Mouse (Mus musculus): ENCODE results near the gene Csad. TPM values are rescaled to one million over a fixed set of nuclear protein-coding genes. Genes with fewer than 3 reads are reported as not detected.

The Csad gene
- polyA plus RNA-seq, 1 experiment from 2014 or later = 27.9 TPM

DNA sequence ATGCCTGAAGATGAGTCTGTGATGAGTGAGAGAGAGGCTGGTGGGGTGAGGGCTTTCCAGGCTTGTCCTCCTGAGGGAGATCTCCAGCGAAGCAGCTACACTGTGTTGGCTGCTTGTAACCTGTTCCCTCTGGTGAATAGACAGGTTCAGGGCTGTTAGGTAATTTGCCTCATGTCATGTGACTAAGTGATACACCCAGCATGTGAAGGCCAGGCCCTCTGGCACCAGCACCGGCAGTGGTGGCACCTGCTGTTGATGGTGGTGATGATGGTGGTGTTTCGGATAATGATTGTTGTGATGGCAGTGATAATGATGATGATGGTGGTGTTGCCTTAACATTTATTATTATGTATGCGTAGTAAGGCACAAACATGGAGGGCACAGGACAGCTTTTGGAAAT is 6.3 kb upstream of the Csad start:
- Histone ChIP-seq H3K4me1 (replicated peaks; ENCODE audit: control insufficient read depth, insufficient read depth, low read length) (no peaks in the 10 kb centered on the region), H3K27me3 (ENCODE audit: control insufficient read depth, insufficient read depth, low read length) (no peaks in the 10 kb centered on the region), H3K9me3 (ENCODE audit: control insufficient read depth, low read length) (no peaks in the 10 kb centered on the region), H3K9ac (ENCODE audit: low read depth, low read length) (no peak overlapping the region), H3K4me2 (replicated peaks; ENCODE audit: low read depth, low read length) (no peak overlapping the region), H3K4me3 (ENCODE audit: low read depth, low read length) (no peak overlapping the region), H3K36me3 (ENCODE audit: control insufficient read depth, insufficient read depth, low read length) (peaks cover 15% of the 10 kb centered on the region), H3K27ac (ENCODE audit: low read depth, low read length) (no peak overlapping the region)
- 96% methylated on average over 4 of the region's 4 CpGs for WGBS
- ATAC-seq (ENCODE audit: low FRiP score) (no peak), DNase-seq (ENCODE audit: low spot score) (no peak)

DNA sequence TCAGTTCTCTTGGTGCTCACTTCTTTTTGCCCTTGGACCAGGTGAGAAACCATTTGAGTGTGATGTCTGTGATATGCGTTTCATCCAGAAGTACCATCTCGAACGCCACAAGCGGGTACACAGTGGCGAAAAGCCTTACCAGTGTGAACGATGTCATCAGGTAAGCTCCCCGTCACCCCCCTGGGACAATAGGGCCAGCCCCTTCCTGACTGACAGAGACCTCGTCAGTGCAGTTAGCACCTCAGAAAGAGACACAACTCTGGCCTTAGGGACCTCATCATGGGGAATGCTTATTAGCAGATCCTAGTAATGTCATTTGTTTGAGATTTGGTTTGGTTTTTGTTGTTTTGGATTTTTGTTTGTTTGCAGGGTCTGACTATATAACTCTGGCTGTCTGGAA is 4.6 kb upstream of the Csad start:
- H3K4me1 ChIP-seq (replicated peaks; ENCODE audit: control insufficient read depth, insufficient read depth, low read length) = peaks cover 8% of the 10 kb centered on the region
- no peak overlapping the region for H3K4me3 ChIP-seq (ENCODE audit: low read depth, low read length)
- no peak overlapping the region for H3K9ac ChIP-seq (ENCODE audit: low read depth, low read length)
- H3K4me2 ChIP-seq (replicated peaks; ENCODE audit: low read depth, low read length) = no peak overlapping the region
- no peak for DNase-seq (ENCODE audit: low spot score)
- 95% methylated on average over 8 of the region's 8 CpGs for WGBS
- H3K27me3 ChIP-seq (ENCODE audit: control insufficient read depth, insufficient read depth, low read length) = no peaks in the 10 kb centered on the region
- ATAC-seq (ENCODE audit: low FRiP score) = no peak
- peaks cover 15% of the 10 kb centered on the region for H3K36me3 ChIP-seq (ENCODE audit: control insufficient read depth, insufficient read depth, low read length)
- H3K27ac ChIP-seq (ENCODE audit: low read depth, low read length) = no peak overlapping the region
- no peaks in the 10 kb centered on the region for H3K9me3 ChIP-seq (ENCODE audit: control insufficient read depth, low read length)

DNA sequence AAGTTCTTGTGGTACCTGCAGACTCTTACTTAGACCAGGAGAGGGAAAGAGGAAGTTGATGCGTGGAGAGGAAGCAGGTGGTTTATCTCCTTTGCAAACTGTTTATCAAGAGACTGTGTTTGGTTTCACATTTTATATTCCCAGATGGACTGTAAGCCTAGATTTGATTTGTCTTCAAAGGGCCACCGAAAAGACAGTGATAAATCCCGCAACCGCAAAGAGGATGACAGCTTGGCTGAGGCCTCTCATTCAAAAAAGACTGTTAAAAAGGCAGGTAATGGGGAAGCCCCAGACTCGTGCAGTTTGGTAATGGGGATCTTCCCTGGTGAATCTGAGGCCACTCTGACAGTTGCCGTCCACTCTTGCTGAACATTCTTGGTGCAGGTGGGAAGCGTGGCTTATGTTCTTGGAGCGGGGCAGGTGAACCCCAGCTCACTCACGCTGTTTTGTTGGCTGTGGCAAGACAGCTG is 3.6 kb upstream of the Csad start:
- Histone ChIP-seq H3K9ac (ENCODE audit: low read depth, low read length) (no peak overlapping the region), H3K27ac (ENCODE audit: low read depth, low read length) (no peak overlapping the region), H3K4me2 (replicated peaks; ENCODE audit: low read depth, low read length) (no peak overlapping the region), H3K36me3 (ENCODE audit: control insufficient read depth, insufficient read depth, low read length) (peaks cover 15% of the 10 kb centered on the region), H3K27me3 (ENCODE audit: control insufficient read depth, insufficient read depth, low read length) (no peaks in the 10 kb centered on the region), H3K4me1 (replicated peaks; ENCODE audit: control insufficient read depth, insufficient read depth, low read length) (peaks cover 8% of the 10 kb centered on the region), H3K9me3 (ENCODE audit: control insufficient read depth, low read length) (no peaks in the 10 kb centered on the region), H3K4me3 (ENCODE audit: low read depth, low read length) (no peak overlapping the region)
- 95% methylated on average over 9 of the region's 9 CpGs for WGBS
- ATAC-seq (ENCODE audit: low FRiP score) (no peak), DNase-seq (ENCODE audit: low spot score) (no peak)

DNA sequence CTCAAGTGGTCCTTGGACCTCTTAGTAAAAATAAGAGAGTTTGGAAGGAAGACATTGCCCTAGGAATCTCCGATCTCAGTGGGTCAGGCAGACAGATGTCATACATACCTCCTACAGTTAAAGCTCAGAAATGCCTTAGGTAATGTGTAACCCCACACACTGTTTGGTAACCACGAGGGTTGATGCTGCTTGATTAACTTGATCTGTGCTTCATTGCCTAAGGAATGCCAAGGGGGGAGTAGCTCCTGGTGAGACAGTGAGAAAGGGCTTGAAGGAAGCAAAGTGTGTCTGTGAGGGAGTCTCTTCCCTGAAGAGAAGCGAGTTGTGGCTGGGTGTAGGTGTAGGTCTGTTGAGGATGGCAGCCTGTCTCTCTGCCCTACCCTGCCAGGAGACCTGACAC is 2.8 kb upstream of the Csad start:
- H3K9me3 ChIP-seq (ENCODE audit: control insufficient read depth, low read length) = no peaks in the 10 kb centered on the region
- H3K36me3 ChIP-seq (ENCODE audit: control insufficient read depth, insufficient read depth, low read length) = peaks cover 12% of the 10 kb centered on the region
- no peak for ATAC-seq (ENCODE audit: low FRiP score)
- H3K27me3 ChIP-seq (ENCODE audit: control insufficient read depth, insufficient read depth, low read length) = no peaks in the 10 kb centered on the region
- DNase-seq (ENCODE audit: low spot score) = no peak
- H3K4me1 ChIP-seq (replicated peaks; ENCODE audit: control insufficient read depth, insufficient read depth, low read length) = peaks cover 8% of the 10 kb centered on the region
- H3K4me3 ChIP-seq (ENCODE audit: low read depth, low read length) = no peak overlapping the region
- no peak overlapping the region for H3K27ac ChIP-seq (ENCODE audit: low read depth, low read length)
- H3K9ac ChIP-seq (ENCODE audit: low read depth, low read length) = no peak overlapping the region
- H3K4me2 ChIP-seq (replicated peaks; ENCODE audit: low read depth, low read length) = no peak overlapping the region
- WGBS = 86% methylated on average over 3 of the region's 3 CpGs

DNA sequence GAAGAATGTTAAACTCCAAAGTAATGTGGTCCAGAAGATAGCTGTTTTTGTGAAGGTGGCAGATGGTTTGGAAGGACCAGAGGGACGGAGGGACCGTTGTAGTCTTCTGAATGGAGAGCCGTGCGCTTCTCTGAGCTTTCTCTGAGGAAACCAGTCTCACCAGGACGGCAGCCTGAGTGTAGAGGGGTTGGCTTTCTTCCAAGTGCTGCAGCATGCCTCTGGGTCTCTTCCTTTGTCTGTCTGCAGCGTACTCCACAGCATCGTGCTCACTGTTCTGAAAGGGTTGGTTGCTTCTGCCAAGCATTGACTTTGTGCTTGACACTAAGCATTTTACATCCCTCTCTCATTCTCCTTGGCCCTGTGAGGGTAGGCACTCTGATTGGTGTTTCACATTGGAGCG is 1.3 kb upstream of the Csad start:
- H3K9ac ChIP-seq (ENCODE audit: low read depth, low read length) = 0 out of 2 replicates have a peak overlapping the region, but pooled peaks have one; percentile 1
- no peak overlapping the region for H3K4me3 ChIP-seq (ENCODE audit: low read depth, low read length)
- no peak overlapping the region; the same call in 1 of the 2 replicates for H3K27ac ChIP-seq (ENCODE audit: low read depth, low read length)
- peaks cover 12% of the 10 kb centered on the region for H3K36me3 ChIP-seq (ENCODE audit: control insufficient read depth, insufficient read depth, low read length)
- no peaks in the 10 kb centered on the region for H3K27me3 ChIP-seq (ENCODE audit: control insufficient read depth, insufficient read depth, low read length)
- 75% methylated on average over 8 of the region's 8 CpGs for WGBS
- no peaks in the 10 kb centered on the region for H3K9me3 ChIP-seq (ENCODE audit: control insufficient read depth, low read length)
- DNase-seq (ENCODE audit: low spot score) = no peak
- peaks cover 8% of the 10 kb centered on the region for H3K4me1 ChIP-seq (replicated peaks; ENCODE audit: control insufficient read depth, insufficient read depth, low read length)
- 0 out of 2 replicates have a peak overlapping the region, but pooled peaks have one; percentile 61 for H3K4me2 ChIP-seq (replicated peaks; ENCODE audit: low read depth, low read length)
- ATAC-seq (ENCODE audit: low FRiP score) = no peak

DNA sequence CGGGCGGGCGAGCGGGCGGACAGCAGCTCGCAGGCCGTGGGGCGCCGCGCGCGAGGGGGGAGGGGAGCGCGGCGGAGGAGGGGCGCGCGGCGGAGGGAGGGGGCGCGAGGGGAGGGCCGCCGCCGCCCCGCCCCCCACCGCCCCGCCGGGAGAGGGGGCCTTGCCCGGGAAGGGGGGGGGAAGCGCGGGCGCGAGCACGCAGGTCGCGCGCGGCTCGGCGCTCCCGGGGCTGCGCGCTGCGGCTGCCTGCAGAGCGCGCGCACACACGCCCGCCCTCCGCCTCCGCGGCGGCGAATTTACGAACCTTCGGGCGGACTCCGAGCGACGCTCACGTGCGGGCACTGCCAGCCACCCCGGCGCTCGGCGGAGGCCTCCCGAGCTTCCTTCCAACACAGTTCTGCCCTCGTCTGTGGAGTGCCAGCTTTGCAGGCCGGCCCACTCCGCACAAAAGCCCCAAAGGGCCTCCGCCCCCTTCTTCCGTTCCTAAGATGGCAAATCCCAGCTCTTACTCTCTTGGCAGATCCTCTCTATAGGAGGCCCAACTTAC is 616 bp downstream of the Csad start:
- H3K9me3 ChIP-seq (ENCODE audit: control insufficient read depth, low read length) = no peaks in the 10 kb centered on the region
- peaks cover 8% of the 10 kb centered on the region for H3K4me1 ChIP-seq (replicated peaks; ENCODE audit: control insufficient read depth, insufficient read depth, low read length)
- under 1% methylated on average over 27 of the region's 72 CpGs for WGBS
- ATAC-seq (ENCODE audit: low FRiP score) = peak; percentile 50; the same call in 1 of the 2 replicates
- peak overlapping the region; percentile 92 for H3K9ac ChIP-seq (ENCODE audit: low read depth, low read length)
- peak; percentile 80 for DNase-seq (ENCODE audit: low spot score)
- peak overlapping the region; percentile 61 for H3K4me2 ChIP-seq (replicated peaks; ENCODE audit: low read depth, low read length)
- peak overlapping the region; percentile 99 for H3K27ac ChIP-seq (ENCODE audit: low read depth, low read length)
- no peaks in the 10 kb centered on the region for H3K27me3 ChIP-seq (ENCODE audit: control insufficient read depth, insufficient read depth, low read length)
- H3K4me3 ChIP-seq (ENCODE audit: low read depth, low read length) = peak overlapping the region; percentile 74
- H3K36me3 ChIP-seq (ENCODE audit: control insufficient read depth, insufficient read depth, low read length) = peaks cover 11% of the 10 kb centered on the region

DNA sequence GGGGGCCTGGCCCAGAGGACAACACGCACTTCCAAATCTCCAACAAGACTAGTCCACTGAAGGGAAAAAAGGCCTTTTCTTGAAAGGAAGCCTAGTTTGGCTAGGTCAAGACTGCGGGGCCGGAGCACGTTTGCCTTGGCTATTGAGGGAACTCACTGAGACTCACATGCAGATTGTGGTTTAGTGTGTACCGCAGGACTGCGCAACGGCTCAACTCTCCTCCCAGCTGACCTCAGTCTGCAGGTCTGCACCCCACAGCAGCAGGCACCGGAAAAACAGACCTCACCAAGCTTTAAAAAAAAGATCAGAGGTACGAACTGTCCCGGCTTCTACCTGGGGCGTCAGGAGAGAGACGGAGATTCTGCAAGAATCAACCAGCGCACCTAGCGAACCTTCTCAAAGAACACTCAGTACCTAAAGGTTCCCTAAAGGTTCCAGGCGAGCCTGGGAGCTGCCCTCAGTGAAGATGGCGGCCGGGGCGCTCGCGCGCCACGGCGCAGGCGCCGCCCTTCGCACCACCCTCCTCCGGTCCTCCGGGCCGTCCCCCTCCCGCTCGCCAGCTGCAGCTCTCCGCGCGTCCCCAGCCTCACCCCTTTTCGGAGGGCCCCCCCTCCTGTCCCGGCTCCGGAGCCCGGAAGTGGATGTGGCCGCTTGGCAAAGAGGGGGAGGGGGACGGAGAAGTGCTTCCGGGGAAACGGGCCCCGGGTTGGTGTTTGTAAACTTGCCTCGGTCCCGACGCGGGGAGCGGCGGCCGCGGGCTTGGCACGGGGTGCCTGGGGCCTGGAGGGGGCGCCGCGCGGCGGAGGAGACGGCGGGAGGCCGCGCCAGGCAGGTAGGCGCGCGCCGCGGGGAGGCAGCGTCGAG is 1.3 kb downstream of the Csad start, which contains the start of gene Zfp740:
TSS of gene Zfp740 (plus strand) at position 279 of the 864 bp plus-strand sequence.
- Histone ChIP-seq H3K9ac (ENCODE audit: low read depth, low read length) (peak within 1 kb of the TSS; percentile 92), H3K4me2 (replicated peaks; ENCODE audit: low read depth, low read length) (peak within 1 kb of the TSS; percentile 61), H3K36me3 (ENCODE audit: control insufficient read depth, insufficient read depth, low read length) (peaks cover 8% of the 10 kb centered on the region), H3K27me3 (ENCODE audit: control insufficient read depth, insufficient read depth, low read length) (no peaks in the 10 kb centered on the region), H3K4me3 (ENCODE audit: low read depth, low read length) (peak within 1 kb of the TSS; percentile 74), H3K27ac (ENCODE audit: low read depth, low read length) (peak within 1 kb of the TSS; percentile 99), H3K4me1 (replicated peaks; ENCODE audit: control insufficient read depth, insufficient read depth, low read length) (peaks cover 8% of the 10 kb centered on the region), H3K9me3 (ENCODE audit: control insufficient read depth, low read length) (no peaks in the 10 kb centered on the region)
- ATAC-seq (ENCODE audit: low FRiP score) (peak; percentile 98), DNase-seq (ENCODE audit: low spot score) (peak; percentile 95)
- under 1% methylated on average over 44 of the region's 68 CpGs for WGBS

DNA sequence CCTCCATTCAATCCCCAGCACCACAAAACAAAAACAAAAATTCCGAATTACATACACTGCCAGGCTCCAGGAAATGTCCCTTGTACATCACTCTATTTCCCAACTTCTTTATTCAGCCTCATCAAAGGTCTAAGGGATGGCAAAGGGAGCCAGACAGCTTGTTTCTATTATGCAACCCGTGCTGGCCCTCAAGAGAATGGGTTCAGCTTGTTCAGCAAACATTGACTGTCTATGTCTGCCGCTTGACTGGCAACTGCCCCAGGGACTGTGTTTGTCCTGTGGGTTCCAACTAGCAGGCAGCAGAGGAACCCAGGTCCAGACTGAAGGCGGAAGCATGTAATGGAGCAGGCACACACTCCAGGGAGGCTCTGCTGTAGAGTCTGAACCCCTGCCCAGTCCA is 5.7 kb downstream of the Csad start:
- ATAC-seq (ENCODE audit: low FRiP score) (no peak), DNase-seq (ENCODE audit: low spot score) (no peak)
- H3K4me3 ChIP-seq (ENCODE audit: low read depth, low read length) = no peak overlapping the region
- no peaks in the 10 kb centered on the region for H3K36me3 ChIP-seq (ENCODE audit: control insufficient read depth, insufficient read depth, low read length)
- 77% methylated on average over 4 of the region's 4 CpGs for WGBS
- no peaks in the 10 kb centered on the region for H3K9me3 ChIP-seq (ENCODE audit: control insufficient read depth, low read length)
- H3K4me2 ChIP-seq (replicated peaks; ENCODE audit: low read depth, low read length) = no peak overlapping the region
- no peak overlapping the region for H3K9ac ChIP-seq (ENCODE audit: low read depth, low read length)
- no peaks in the 10 kb centered on the region for H3K27me3 ChIP-seq (ENCODE audit: control insufficient read depth, insufficient read depth, low read length)
- H3K27ac ChIP-seq (ENCODE audit: low read depth, low read length) = no peak overlapping the region
- H3K4me1 ChIP-seq (replicated peaks; ENCODE audit: control insufficient read depth, insufficient read depth, low read length) = no peaks in the 10 kb centered on the region; the same call in 1 of the 2 replicates
